ENCODE assay signal across 8 mouse cellular contexts in genomic region chr2:167061381-167062034, GRCm38 (mm10). TPM values are rescaled to one million over a fixed set of nuclear protein-coding genes. Genes with fewer than 3 reads are reported as not detected.
DNase-seq lines count a peak whose midpoint lies in the region; ATAC-seq lines count a peak whose summit lies in the region.

No protein-coding gene starts in this region.

- ATAC-seq in limb, embryonic 13.5 days (ENCODE audit: low FRiP score, low read depth), result no peak
- ATAC-seq in stomach, embryonic 14.5 days (ENCODE audit: insufficient number of reproducible peaks, insufficient read depth, low FRiP score, low read depth), result no peak

- H3K36me3 ChIP-seq in limb, embryonic 13.5 days, result peaks cover 45% of the 10 kb centered on the region
- peaks cover 28% of the 10 kb centered on the region for H3K36me3 ChIP-seq in stomach, embryonic 14.5 days (ENCODE audit: control insufficient read depth, insufficient read depth, low read length)

- DNase-seq in adrenal gland, adult (ENCODE audit: inconsistent age in 2 of 2, low spot score in 1 of 2), result peak; percentile 43 to 76
- DNase-seq in adrenal gland, adult 8-10 months, result no peak
- peak; percentile 48 to 62 for DNase-seq in spleen, postnatal 10 days (ENCODE audit: low spot score in 2 of 2)
- no peak for DNase-seq in spleen, adult 12 weeks (ENCODE audit: low spot score)
- no peak for DNase-seq in layer of hippocampus, postnatal 25 days (ENCODE audit: extremely low spot score in 1 of 2, low spot score in 1 of 2)
- no peak for DNase-seq in testis, postnatal 14 days (ENCODE audit: low spot score)

- H3K4me3 ChIP-seq in limb, embryonic 13.5 days, result peak overlapping the region; percentile 83
- H3K4me3 ChIP-seq in stomach, embryonic 14.5 days (ENCODE audit: low read depth, low read length), result peak overlapping the region; percentile 72

- H3K4me1 ChIP-seq in limb, embryonic 13.5 days, result peaks cover 32% of the 10 kb centered on the region
- H3K4me1 ChIP-seq in stomach, embryonic 14.5 days (ENCODE audit: control insufficient read depth, insufficient read depth, low read length), result peaks cover 25% of the 10 kb centered on the region

- WGBS in limb, embryonic 13.5 days, result 17% methylated on average over 11 of the region's 11 CpGs
- WGBS in stomach, embryonic 14.5 days, result 24% methylated on average over 11 of the region's 11 CpGs

- H3K27ac ChIP-seq in limb, embryonic 13.5 days, result no peak overlapping the region
- H3K27ac ChIP-seq in stomach, embryonic 14.5 days (ENCODE audit: low read length), result no peak overlapping the region

- peak overlapping the region; percentile 81 for H3K4me2 ChIP-seq in limb, embryonic 13.5 days (replicated peaks)
- peak overlapping the region; percentile 83 for H3K4me2 ChIP-seq in stomach, embryonic 14.5 days (replicated peaks; ENCODE audit: low read depth, low read length)

- H3K9me3 ChIP-seq in limb, embryonic 13.5 days, result no peaks in the 10 kb centered on the region
- no peaks in the 10 kb centered on the region for H3K9me3 ChIP-seq in stomach, embryonic 14.5 days (ENCODE audit: control insufficient read depth, low read depth, low read length)

- H3K9ac ChIP-seq in limb, embryonic 13.5 days, result peak overlapping the region; percentile 98
- H3K9ac ChIP-seq in stomach, embryonic 14.5 days (replicated peaks; ENCODE audit: low read depth, low read length), result peak overlapping the region; percentile 81

- no peaks in the 10 kb centered on the region for H3K27me3 ChIP-seq in limb, embryonic 13.5 days
- H3K27me3 ChIP-seq in stomach, embryonic 14.5 days (ENCODE audit: control insufficient read depth, insufficient read depth, low read length), result no peaks in the 10 kb centered on the region

RNA-seq across cellular contexts. Expression of gene Znfx1, which starts 1.3 kb away (rescaled TPM):
- 10 to 100 TPM; 49.6 to 76.3 (median 64.9) TPM for total RNA-seq in adrenal gland, adult 8-10 months (2022)
- polyA plus RNA-seq in limb, embryonic 13.5 days (2015; fragmentation: Nextera tagmentation; extraction: Ambion mirVana), result 6.0 and 7.9 TPM in 2 replicates
- polyA plus RNA-seq in stomach, embryonic 14.5 days (2014; fragmentation: Nextera tagmentation; extraction: Ambion mirVana), result 6.7 TPM in 2 replicates
- total RNA-seq in layer of hippocampus, postnatal 25 days (2021), result 10 to 100 TPM; 36.7 to 39.0 TPM

RNA-seq across cellular contexts. Expression of gene Ddx27, which starts 46.5 kb away (rescaled TPM):
- total RNA-seq in adrenal gland, adult 8-10 months (2022), result 10 to 100 TPM; 29.3 to 40.7 (median 34.2) TPM
- 54.3 and 54.6 TPM in 2 replicates for polyA plus RNA-seq in limb, embryonic 13.5 days (2015; fragmentation: Nextera tagmentation; extraction: Ambion mirVana)
- polyA plus RNA-seq in stomach, embryonic 14.5 days (2014; fragmentation: Nextera tagmentation; extraction: Ambion mirVana), result 38.2 and 45.3 TPM in 2 replicates
- total RNA-seq in layer of hippocampus, postnatal 25 days (2021), result 10 to 100 TPM; 26.8 to 32.6 TPM

Comparison
In these comparisons a context has a peak if more than half of its experiments do, and no peak if none do; other contexts are left out.
1. DNase-seq: peak in adrenal gland, adult (2 of 2) and spleen, postnatal 10 days (2 of 2); none in adrenal gland, adult 8-10 months (single experiment), spleen, adult 12 weeks (single experiment), layer of hippocampus, postnatal 25 days (0 of 2) and testis, postnatal 14 days (single experiment).